Mouse (Mus musculus): ENCODE measurements around the gene Sycp2. TPM values are rescaled to one million over a fixed set of nuclear protein-coding genes. Genes with fewer than 3 reads are reported as not detected.

The Sycp2 gene
- not detected for total RNA-seq (2023)

DNA sequence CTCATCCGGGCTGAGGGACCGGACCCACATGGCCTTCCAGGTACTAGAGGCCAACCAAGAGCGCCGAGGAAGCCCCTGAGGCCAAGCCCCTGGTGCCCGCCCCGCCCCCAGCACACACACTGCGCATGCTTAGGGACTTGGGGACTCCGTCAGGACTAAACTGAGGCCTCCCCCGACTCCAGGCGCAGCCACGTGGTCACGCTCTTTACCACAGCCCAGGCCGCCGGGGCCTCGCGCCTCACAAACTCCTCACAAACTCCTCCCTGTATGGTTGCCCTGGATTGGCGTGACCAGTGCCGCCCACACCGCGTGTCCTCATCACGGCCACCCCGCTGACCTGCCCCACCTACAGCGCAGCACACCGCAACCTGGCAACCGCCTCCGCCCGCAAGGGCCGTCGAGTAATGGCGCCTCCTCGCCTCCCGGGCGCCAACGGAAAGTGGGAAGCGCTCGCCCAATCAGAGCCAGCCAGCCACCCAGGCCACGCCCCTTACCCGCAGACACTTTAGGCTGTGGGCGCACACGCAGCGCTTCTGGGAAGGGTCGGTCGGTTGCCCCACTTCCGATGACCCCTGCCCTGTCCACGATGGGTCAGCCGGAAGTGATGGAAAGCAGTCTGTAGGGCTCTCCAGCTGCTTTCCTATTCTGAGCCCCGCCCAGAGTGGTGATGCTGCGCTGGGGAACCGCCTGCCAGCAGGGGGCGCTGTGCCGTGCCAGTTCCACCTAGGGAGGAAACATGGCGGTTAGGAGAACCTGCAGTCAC lies at the start of gene Sycp2:
TSS of gene Sycp2 (minus strand) at position 633 of the 763 bp plus-strand sequence.

DNA sequence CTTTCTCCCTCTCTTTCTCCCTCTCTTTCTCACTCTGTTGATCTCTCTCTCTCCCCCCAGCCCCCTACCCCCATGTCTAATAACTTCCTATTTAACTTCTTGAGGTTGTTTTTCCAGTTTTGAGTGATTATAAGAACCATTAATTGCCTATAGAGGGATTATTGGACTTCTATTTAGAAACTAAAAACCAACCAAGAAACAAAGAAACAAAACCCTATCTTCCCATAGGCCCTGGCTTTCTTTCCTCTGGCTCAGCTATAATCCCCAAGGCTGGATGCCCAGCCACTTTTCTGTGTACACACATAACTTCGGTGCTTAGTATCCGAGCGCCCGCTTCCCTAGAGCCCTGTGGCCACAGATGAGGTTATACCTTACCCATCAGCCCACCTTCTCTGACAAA lies 22.7 kb upstream of the Sycp2 start, which contains the start of gene Cdh26:
TSS of gene Cdh26 (plus strand) at position 301 of the 400 bp plus-strand sequence.

GRCm38 (mm10) chr2:178414261-178415149 lies 7.0 kb upstream of the Sycp2 start, which contains the start of the genes Ppp1r3d and Fam217b:
Gene Ppp1r3d, minus strand, starts transcription at chr2:178414472.
Gene Fam217b, plus strand, starts transcription at chr2:178414524.

Other genes starting within 250 kb of the Sycp2 start
- gene Ppp1r3d, start 6.8 kb upstream of the Sycp2 start, total RNA-seq (2023), result not detected
- gene Fam217b, start 6.8 kb upstream of the Sycp2 start, total RNA-seq (2023), result not detected
- not detected for gene Cdh26, start 22.8 kb upstream of the Sycp2 start, total RNA-seq (2023)

All from CD4-positive naive resting alpha-beta T cell, adult 57 days (primary cell).